Mouse (Mus musculus) forelimb bud, embryonic 11.5 days (tissue): ENCODE data around the gene Nol6.
"Not testable (repeated sequence)": the region's sequence is repeated elsewhere in the genome, so short reads cannot be mapped to it uniquely, and the experiment has no call there.

ENCODE experiments used
- DNase-seq: peaks from one replicate; pipeline ENCODE4 v3.0.0-alpha.2; 2012; ENCODE audit warnings: low read depth, low spot score

Gene Nol6

DNA sequence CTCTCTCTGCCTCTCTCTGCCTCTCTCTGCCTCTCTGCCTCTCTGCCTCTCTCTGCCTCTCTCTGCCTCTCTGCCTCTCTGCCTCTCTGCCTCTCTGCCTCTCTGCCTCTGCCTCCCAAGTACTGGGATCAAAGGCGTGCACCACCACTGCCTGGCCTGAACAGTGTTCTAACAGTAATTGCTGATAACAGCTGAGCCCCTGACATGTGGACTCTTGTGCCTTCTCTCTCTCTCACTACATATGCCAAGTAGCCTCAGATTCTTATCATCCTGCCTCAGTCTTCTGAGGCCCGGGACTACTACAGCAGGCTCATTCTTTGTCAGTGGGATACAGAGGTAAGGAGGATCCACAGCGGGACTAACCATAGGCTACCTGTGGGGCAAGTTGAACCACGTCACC lies 41.5 kb downstream of the Nol6 start:
- DNase-seq: not testable (repeated sequence)

DNA sequence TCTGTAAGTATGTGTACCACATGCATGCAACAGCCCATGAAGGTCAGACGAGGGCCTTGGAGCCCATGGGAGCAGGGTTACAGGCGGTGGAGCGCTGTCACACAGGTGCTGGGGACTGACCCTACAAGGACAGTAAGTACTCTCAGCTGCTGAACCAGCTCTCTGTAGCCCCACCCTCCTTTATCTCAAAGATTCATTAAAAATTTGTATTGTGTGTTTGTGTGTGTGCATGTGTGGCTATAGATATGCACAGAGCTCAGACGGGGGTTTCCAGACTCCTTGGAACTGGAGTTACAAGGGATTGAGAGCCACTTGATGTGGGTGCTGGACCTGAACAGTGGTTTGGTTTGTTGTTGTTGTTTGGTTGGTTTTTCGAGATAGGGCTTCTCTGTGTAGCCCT lies 42.5 kb downstream of the Nol6 start:
- DNase-seq: no peak

DNA sequence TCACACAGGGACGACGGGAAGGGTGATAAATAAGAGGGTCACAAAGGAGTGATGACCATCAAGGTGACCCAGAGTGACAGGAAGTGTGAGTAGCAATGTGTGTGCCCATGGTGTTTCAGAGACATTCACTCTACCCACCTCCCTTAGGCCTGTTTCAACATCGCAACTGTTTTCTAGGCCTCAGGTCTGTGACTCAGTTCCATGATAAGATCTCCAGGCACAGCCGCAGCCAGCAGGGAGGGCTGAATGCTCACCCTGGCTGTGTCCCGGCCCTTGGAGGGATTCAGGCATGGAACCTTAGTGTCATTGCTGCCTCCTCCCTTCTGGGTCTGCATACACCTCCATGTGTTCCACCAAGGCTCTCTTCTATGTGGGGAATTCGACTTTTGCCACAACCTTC lies 45.5 kb downstream of the Nol6 start:
- no peak for DNase-seq

DNA sequence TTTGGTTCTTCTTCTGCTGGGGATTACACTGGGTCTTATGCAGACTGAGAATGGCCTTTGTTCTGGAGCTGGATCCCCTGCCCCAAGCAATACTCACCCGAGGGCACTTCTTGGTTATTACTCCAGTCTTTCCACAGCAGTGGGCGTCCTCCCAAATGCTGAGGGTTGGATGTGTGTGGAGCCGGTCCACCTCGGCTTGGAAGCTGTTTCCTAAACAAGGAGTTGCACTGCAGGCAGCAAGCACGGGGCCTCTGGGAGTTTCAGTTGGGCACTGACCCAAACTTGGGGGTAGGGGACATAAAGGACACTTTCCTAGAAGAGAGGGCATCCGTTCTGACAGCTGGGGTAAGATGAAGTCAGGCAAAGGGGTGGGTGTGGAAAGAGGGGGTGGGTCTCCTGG lies 49.8 kb downstream of the Nol6 start:
- DNase-seq: no peak

DNA sequence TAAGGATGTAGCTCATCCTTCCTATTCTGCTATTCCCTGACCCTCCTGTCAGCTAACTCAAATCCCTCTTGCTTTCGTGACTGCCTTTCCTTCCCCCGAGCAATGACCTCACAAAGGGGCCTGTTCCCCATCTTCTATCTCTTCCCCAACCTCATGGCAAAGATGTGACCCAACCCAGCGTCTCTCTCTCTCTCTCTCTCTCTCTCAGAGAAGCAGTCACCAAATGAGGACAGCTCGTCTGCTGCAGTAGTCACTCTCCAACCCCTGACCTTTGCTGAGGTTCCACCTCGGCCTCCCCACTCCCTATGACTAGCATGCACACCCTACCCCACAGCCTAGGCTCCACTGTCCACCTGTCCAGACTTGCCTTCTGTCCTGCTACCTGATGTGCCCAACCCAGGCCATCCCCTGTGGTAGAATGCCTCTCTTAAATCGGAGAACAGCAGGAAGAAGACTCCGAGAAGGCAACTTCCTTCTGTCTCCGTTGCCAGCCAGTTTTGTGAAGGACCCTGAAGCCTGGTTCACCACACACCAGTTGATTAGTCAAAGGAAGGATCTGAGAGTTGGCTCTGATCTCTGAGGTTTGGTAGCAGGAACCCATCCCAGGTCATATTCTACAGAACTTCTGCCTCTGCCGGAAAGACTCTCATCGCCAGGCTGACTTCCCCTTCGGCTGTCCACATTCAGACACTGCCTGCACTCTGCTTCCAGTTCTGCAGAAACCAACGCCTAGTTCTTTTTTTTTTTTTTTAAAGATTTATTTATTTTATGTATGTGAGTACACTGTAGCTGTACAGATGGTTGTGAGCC lies 51.0 kb downstream of the Nol6 start:
- DNase-seq: no peak

DNA sequence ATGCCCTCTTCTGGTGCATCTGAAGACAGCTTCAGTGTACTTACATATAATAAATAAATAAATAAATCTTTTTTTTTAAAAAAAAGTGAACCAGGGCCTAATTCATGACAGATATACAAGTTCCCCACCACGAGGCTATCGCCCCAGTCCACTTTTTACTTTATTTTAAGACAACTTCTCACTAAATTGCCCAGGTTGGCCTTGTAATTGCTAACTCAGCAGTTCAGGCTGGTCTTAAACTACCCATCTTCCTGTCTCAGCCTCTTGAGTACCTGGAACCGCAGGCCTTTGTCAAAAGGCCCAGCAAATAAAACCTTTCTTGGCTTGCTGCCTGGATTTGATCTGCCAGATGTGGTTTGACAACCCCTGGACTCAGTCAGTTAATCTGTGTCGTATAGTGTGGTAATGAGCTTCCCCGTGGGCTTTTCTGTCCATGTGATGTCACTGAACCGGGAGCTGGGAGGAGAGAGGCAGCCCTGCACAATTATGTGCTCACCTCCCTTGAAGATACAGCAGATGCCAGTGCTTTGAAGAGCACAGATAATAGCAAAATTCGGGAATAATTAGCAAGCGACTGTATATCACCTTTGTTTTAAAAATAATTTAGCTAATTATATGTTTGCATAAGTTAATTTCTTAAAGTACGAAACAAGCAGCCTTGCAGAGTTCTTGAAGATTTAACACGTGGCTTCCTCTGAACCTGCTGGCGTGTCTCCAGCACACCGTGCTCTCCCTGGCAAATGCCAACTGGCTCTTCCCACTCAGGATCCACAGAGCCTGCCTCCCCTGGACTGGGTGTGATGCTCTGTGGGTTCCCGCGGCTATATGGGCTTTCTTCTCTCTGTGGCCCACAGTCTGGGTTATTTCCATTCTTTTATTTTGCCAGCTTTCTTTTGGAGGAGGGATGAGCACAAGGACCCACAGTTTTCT lies 52.5 kb downstream of the Nol6 start:
- DNase-seq: peak; percentile 41

DNA sequence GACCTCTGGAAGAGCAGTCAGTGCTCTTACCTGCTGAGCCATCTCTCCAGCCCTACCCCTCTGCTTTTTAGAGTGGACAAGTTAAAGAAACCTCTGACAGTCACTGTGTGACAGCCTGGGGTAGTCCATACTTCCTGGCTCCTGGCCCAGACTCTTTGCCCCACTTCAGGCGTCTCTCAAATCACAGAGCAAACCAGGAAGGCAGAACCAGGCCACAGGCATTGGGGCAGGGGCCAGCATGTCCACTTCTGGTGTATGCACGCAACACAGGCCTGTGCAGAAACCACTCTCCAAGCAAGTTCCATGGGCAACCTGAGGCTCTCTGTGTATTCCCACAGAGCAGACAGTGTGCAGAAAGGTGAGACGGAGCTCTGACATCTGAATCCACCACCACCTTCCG lies 59.1 kb downstream of the Nol6 start:
- no peak for DNase-seq
